Mouse (Mus musculus) neural tube, embryonic 11.5 days (tissue): ENCODE measurements at regions not wholly inside any gene's neighbourhood (a gene's known extent, or its start where the extent isn't known, plus 50 kb on each side); places are given as distances from the start of the nearest gene placed in this dataset.

Experiments used
- ATAC-seq: fragments of 200-750 bp; cut with Nextera tagmentation; 2 replicates; pipeline ENCODE4 v1.8.0; 2017; ENCODE audit warnings: moderate number of reproducible peaks, mild to moderate bottlenecking, moderate TSS enrichment, moderate library complexity; ENCODE audit not compliant: insufficient read depth, low FRiP score, low TSS enrichment
- DNase-seq: peaks from one replicate; pipeline ENCODE4 v3.0.0-alpha.2; 2015; ENCODE audit warnings: low spot score
- H3K27ac ChIP-seq: fragments of 300-500 bp; sonication (generic); 2 replicates; pipeline ENCODE4 v1.5.1; 2014; ENCODE audit warnings: low read depth, mild to moderate bottlenecking, low read length
- H3K27me3 ChIP-seq: fragments of 300-500 bp; sonication (generic); 2 replicates; pipeline ENCODE4 v1.6.1; 2014; ENCODE audit warnings: mild to moderate bottlenecking, low read length, mixed read lengths; ENCODE audit not compliant: control insufficient read depth, insufficient read depth
- H3K36me3 ChIP-seq: fragments of 300-500 bp; sonication (generic); 2 replicates; pipeline ENCODE4 v1.6.1; 2014; ENCODE audit warnings: mild to moderate bottlenecking, low read length, moderate library complexity, mixed read lengths; ENCODE audit not compliant: control insufficient read depth, insufficient read depth
- H3K4me1 ChIP-seq: fragments of 300-500 bp; sonication (generic); 2 replicates; pipeline ENCODE4 v1.6.1; 2014; ENCODE audit warnings: low read length, mixed read lengths; ENCODE audit not compliant: control insufficient read depth, insufficient read depth
- H3K4me2 ChIP-seq: fragments of 300-500 bp; sonication (generic); 2 replicates; pipeline ENCODE4 v1.6.1; 2014; ENCODE audit warnings: low read depth, mild to moderate bottlenecking, moderate library complexity
- H3K4me3 ChIP-seq: fragments of 300-500 bp; sonication (generic); 2 replicates; pipeline ENCODE4 v1.5.1; 2014; ENCODE audit warnings: low read depth, low read length
- H3K9ac ChIP-seq: fragments of 300-500 bp; sonication (generic); 2 replicates; pipeline ENCODE4 v1.6.1; 2014; ENCODE audit warnings: mild to moderate bottlenecking, low read length
- H3K9me3 ChIP-seq: fragments of 300-500 bp; sonication (generic); 2 replicates; pipeline ENCODE4 v1.6.1; 2016; ENCODE audit warnings: low read length; ENCODE audit not compliant: control insufficient read depth
- WGBS: fragments of 180-500 bp; shearing (Covaris S2); extraction: QIAGEN DNeasy Blood & Tissue Kit; methylation state at CpG from one replicate; pipeline ENCODE4 v1.1.7; 2014; 5-methylcytosine and 5-hydroxymethylcytosine counted together

GRCm38 (mm10) chr12:27673404-27673803 lies 331.0 kb upstream of the Sox11 start:
- ATAC-seq: no peak
- Histone ChIP-seq H3K9me3 (no peaks in the 10 kb centered on the region), H3K27ac (no peak overlapping the region), H3K4me3 (no peak overlapping the region), H3K4me2 (no peak overlapping the region), H3K36me3 (no peaks in the 10 kb centered on the region), H3K9ac (no peak overlapping the region), H3K27me3 (no peaks in the 10 kb centered on the region), H3K4me1 (no peaks in the 10 kb centered on the region)
- no peak for DNase-seq

- H3K4me3 ChIP-seq: no peak overlapping the region
- H3K36me3 ChIP-seq: no peaks in the 10 kb centered on the region
- no peak for ATAC-seq
- no peak overlapping the region for H3K9ac ChIP-seq
- no peaks in the 10 kb centered on the region for H3K4me1 ChIP-seq
- H3K27me3 ChIP-seq: no peaks in the 10 kb centered on the region
- H3K27ac ChIP-seq: no peak overlapping the region
- no peaks in the 10 kb centered on the region for H3K9me3 ChIP-seq
- H3K4me2 ChIP-seq: no peak overlapping the region
- WGBS: 62% methylated on average over 9 of the region's 9 CpGs
- no peak for DNase-seq
Measured at GRCm38 (mm10) chr12:27670650-27671084, 328.3 kb upstream of the Sox11 start.

DNA sequence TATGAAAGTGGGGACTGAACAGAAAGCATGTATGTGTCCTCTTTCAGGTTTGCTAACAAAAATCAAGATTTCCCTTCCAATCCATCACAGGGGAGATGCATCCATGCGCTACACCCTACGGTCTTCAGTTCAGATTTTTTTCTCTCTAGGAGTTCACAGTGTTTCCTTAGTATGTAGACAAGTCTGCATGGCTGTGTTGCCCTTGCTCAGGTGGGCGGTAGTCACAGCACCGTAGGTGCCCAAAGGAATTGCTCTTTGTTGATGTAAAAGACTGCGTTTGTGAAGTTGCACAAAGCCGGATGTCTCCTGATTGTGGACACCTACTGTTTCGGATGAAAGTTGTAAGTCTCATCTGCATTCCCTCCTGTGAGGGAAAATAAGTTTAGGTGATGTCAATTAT lies 327.8 kb upstream of the Sox11 start:
- Histone ChIP-seq H3K4me1 (no peaks in the 10 kb centered on the region), H3K27ac (no peak overlapping the region), H3K27me3 (no peaks in the 10 kb centered on the region), H3K36me3 (no peaks in the 10 kb centered on the region), H3K4me2 (no peak overlapping the region), H3K4me3 (no peak overlapping the region), H3K9ac (no peak overlapping the region), H3K9me3 (no peaks in the 10 kb centered on the region)
- DNase-seq (no peak), ATAC-seq (no peak)
- WGBS: 75% methylated on average over 7 of the region's 7 CpGs

DNA sequence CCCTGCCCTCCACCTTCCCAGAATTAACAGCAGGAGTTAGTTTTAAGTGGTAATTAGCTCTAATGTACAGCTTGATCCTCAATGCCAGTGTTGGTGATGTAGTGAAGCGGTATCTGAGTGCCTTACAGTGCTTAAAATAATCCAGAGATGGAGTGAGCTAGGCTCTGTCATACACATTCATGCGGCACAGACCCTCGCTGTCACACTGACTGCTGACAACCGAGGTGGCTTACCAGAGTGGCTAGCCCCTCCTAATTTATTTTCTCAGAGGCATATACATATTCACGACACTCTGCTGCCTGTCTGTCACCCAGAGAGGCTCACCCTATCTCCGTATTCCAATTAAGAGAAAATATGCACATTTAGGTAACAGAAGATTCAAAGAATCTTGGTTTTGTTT lies 327.2 kb upstream of the Sox11 start:
- Histone ChIP-seq H3K4me3 (no peak overlapping the region), H3K27ac (no peak overlapping the region), H3K36me3 (no peaks in the 10 kb centered on the region), H3K9me3 (no peaks in the 10 kb centered on the region), H3K27me3 (no peaks in the 10 kb centered on the region), H3K4me2 (no peak overlapping the region), H3K9ac (no peak overlapping the region), H3K4me1 (no peaks in the 10 kb centered on the region)
- ATAC-seq (no peak), DNase-seq (no peak)
- 81% methylated on average over 6 of the region's 6 CpGs for WGBS

DNA sequence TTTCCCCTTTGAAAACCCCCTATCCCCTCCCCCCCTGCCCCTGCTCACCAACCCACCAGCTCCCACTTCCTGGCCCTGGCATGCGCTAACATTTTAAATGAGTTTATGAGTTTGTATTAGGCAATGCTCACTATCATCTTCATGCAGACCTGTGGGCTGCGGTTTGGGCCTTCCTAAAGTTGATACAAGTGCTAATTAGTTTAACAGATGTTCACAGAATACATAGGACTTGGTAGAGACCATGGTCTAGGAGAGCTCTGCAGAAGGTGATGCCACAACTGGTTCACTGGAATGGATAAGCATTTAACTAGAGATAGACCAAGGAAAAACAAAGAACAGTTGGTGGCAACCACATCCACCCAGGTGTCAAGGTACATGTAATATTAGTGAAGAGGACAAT lies 324.1 kb upstream of the Sox11 start:
- Histone ChIP-seq H3K4me3 (no peak overlapping the region), H3K4me1 (no peaks in the 10 kb centered on the region), H3K27me3 (no peaks in the 10 kb centered on the region), H3K9me3 (no peaks in the 10 kb centered on the region), H3K4me2 (no peak overlapping the region), H3K9ac (no peak overlapping the region), H3K36me3 (no peaks in the 10 kb centered on the region), H3K27ac (no peak overlapping the region)
- ATAC-seq (no peak), DNase-seq (no peak)
- WGBS: 67% methylated on average over 2 of the region's 2 CpGs

DNA sequence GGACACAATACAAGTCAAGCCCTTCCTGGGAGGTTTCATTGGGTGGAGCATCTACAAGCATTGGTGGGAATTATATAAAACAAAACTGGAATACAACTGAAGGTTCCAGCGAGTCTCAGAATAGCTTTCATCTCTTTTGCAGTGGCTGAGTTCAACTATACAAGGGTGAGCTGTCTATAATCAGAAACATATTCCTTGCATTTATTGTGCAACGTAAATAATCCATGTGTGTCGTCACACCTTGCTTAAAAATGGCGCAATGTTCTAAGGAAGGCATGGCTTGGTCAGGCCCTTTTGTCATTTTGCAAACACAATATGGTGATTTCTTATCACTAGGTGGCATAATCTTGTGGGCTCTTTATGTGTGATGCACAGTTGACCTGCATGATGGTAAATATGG lies 320.8 kb upstream of the Sox11 start:
- Histone ChIP-seq H3K4me1 (no peaks in the 10 kb centered on the region), H3K4me3 (no peak overlapping the region), H3K27ac (no peak overlapping the region), H3K9ac (no peak overlapping the region), H3K36me3 (no peaks in the 10 kb centered on the region), H3K27me3 (no peaks in the 10 kb centered on the region), H3K4me2 (no peak overlapping the region), H3K9me3 (no peaks in the 10 kb centered on the region)
- ATAC-seq (no peak), DNase-seq (no peak)
- WGBS: 94% methylated on average over 4 of the region's 4 CpGs

DNA sequence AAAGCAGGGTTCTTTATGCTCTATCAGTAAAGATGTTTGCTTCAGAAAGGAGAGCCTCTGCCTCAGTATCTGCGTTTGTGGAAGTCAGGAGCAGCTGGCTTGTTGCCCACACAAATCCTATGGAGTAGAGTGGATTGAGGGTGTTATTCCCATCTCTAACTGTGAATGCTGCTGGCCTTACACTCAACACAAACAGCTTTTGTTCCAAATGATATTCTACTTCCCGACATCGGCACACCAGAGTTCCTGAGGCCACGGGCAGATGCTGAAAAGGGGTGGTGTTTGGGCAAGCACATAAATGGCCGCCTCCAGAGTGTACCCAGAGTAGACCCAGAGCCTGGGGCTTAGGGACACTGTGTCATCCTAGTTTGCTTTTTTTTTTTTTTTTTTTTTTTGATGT lies 320.3 kb upstream of the Sox11 start:
- no peak for DNase-seq
- 88% methylated on average over 5 of the region's 5 CpGs for WGBS
- ATAC-seq: no peak
- H3K9ac ChIP-seq: no peak overlapping the region
- H3K4me1 ChIP-seq: no peaks in the 10 kb centered on the region
- no peak overlapping the region for H3K27ac ChIP-seq
- H3K36me3 ChIP-seq: no peaks in the 10 kb centered on the region
- H3K4me2 ChIP-seq: no peak overlapping the region
- H3K4me3 ChIP-seq: no peak overlapping the region
- no peaks in the 10 kb centered on the region for H3K9me3 ChIP-seq
- no peaks in the 10 kb centered on the region for H3K27me3 ChIP-seq

DNA sequence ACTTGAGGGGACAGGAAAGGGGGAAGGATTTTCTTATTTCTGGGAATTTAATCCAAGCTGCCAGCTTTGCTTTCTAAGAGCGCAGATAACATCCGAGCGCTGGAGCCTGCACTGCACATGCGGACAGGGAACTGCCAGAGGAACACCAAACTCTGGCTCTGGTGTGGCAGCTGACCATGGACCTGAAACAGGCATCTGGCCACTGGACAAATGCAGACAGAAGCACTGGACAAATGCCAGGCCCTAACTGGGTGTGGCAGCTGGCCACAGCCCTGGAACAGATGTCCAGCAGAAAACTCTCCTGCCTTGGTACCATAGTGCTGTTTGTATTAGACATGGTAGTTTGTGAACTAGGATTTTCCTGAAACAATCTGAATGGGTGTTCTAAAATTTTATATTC lies 315.2 kb upstream of the Sox11 start:
- no peak for ATAC-seq
- WGBS: 90% methylated on average over 4 of the region's 4 CpGs

DNA sequence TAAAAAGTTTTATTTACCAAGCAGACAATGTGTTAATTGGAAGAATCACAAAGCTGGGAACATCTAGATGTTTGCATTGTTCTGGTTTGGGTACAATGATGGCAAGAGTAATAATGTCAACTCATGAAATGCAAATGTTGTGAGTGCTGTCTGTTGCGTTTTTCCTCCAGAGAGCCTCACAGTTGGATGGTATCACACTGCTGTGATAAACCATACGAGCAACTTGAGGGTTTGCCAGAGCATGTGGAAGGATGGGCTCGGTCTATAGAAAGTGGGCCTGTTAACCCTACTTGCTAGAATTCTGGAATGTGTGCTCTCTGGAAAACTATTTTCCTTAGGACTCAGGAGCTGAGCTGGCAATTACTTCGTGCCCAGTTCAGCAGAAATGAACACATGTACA lies 311.2 kb upstream of the Sox11 start:
- Histone ChIP-seq H3K27ac (no peak overlapping the region), H3K4me3 (no peak overlapping the region), H3K4me2 (no peak overlapping the region), H3K9ac (no peak overlapping the region), H3K4me1 (no peaks in the 10 kb centered on the region), H3K36me3 (no peaks in the 10 kb centered on the region), H3K9me3 (no peaks in the 10 kb centered on the region), H3K27me3 (no peaks in the 10 kb centered on the region)
- DNase-seq: no peak
- WGBS: 88% methylated on average over 4 of the region's 4 CpGs
- no peak for ATAC-seq

More for the DNA sequence above, 315.2 kb upstream of the Sox11 start:
- Histone ChIP-seq H3K9me3 (no peaks in the 10 kb centered on the region), H3K36me3 (no peaks in the 10 kb centered on the region), H3K27ac (no peak overlapping the region), H3K4me1 (no peaks in the 10 kb centered on the region), H3K4me3 (no peak overlapping the region), H3K9ac (no peak overlapping the region), H3K27me3 (no peaks in the 10 kb centered on the region), H3K4me2 (no peak overlapping the region)
- no peak for DNase-seq
